Mouse (Mus musculus): Measurements from ENCODE around the gene Glmn.

Gene Glmn

GRCm38 (mm10) chr5:107597301-107598077, at the start of gene Glmn, which contains the start of gene Rpap2:
Gene Glmn, minus strand, starts transcription at chr5:107597888.
Gene Rpap2, plus strand, starts transcription at chr5:107597373.
- DNase-seq = peak; percentile 87

GRCm38 (mm10) chr5:107645935-107646334, 48.2 kb upstream of the Glmn start:
- DNase-seq = no peak

- no peak for DNase-seq
These were observed 46.9 kb upstream of the Glmn start for GRCm38 (mm10) chr5:107644595-107644994.

GRCm38 (mm10) chr5:107638366-107638765, 40.7 kb upstream of the Glmn start:
- DNase-seq = no peak

- DNase-seq = no peak
These were observed 39.4 kb upstream of the Glmn start for GRCm38 (mm10) chr5:107637106-107637505.

- DNase-seq = no peak
These were observed 36.0 kb upstream of the Glmn start for GRCm38 (mm10) chr5:107633651-107634050.

GRCm38 (mm10) chr5:107621327-107621726, 23.6 kb upstream of the Glmn start:
- DNase-seq = no peak

GRCm38 (mm10) chr5:107617986-107618385, 20.3 kb upstream of the Glmn start:
- no peak for DNase-seq

GRCm38 (mm10) chr5:107611224-107611623, 13.5 kb upstream of the Glmn start:
- peak; percentile 74 for DNase-seq

- no peak for DNase-seq
These were observed 692 bp upstream of the Glmn start for GRCm38 (mm10) chr5:107598380-107598779.

- no peak for DNase-seq
These were observed 28.5 kb downstream of the Glmn start for GRCm38 (mm10) chr5:107569148-107569547.

- DNase-seq = no peak
These were observed 40.7 kb downstream of the Glmn start for GRCm38 (mm10) chr5:107556969-107557368.

- DNase-seq = no peak
These were observed 43.4 kb downstream of the Glmn start for GRCm38 (mm10) chr5:107554336-107554735.

GRCm38 (mm10) chr5:107548444-107548843, 49.2 kb downstream of the Glmn start:
- no peak for DNase-seq

- DNase-seq = no peak
These were observed 49.7 kb downstream of the Glmn start for GRCm38 (mm10) chr5:107547955-107548354.

GRCm38 (mm10) chr5:107545927-107546326, 51.8 kb downstream of the Glmn start:
- no peak for DNase-seq

GRCm38 (mm10) chr5:107541696-107542095, 56.0 kb downstream of the Glmn start:
- no peak for DNase-seq

- no peak for DNase-seq
These were observed 63.1 kb downstream of the Glmn start, which contains the start of gene 1700028K03Rik for GRCm38 (mm10) chr5:107534581-107534980. Gene 1700028K03Rik, plus strand, starts transcription at chr5:107534709.

- DNase-seq = no peak
These were observed 64.1 kb downstream of the Glmn start for GRCm38 (mm10) chr5:107533590-107533989.

GRCm38 (mm10) chr5:107528856-107529255, 68.8 kb downstream of the Glmn start:
- no peak for DNase-seq

GRCm38 (mm10) chr5:107524281-107524680, 73.4 kb downstream of the Glmn start:
- DNase-seq = no peak

GRCm38 (mm10) chr5:107521897-107522296, 75.8 kb downstream of the Glmn start:
- no peak for DNase-seq

GRCm38 (mm10) chr5:107521386-107521785, 76.3 kb downstream of the Glmn start:
- DNase-seq = no peak

GRCm38 (mm10) chr5:107518602-107519001, 79.1 kb downstream of the Glmn start:
- DNase-seq = no peak

- DNase-seq = no peak
These were observed 81.6 kb downstream of the Glmn start for GRCm38 (mm10) chr5:107516087-107516486.
